Mouse (Mus musculus) kidney, embryonic 16.5 days (tissue): Measurements from ENCODE around the gene Klhl30. TPM values are rescaled to one million over a fixed set of nuclear protein-coding genes. Genes with fewer than 3 reads are reported as not detected.

ENCODE experiments used
- polyA plus RNA-seq: library from polyadenylated mRNA; unstranded; fragments of >200 nt; fragmentation: Nextera tagmentation; extraction: Ambion mirVana; gene quantifications from 2 replicates; pipeline ENCODE4 v1.2.1, GENCODE M21; 2015

Klhl30 gene
- polyA plus RNA-seq, 1 experiment from 2014 or later, result 0.29 TPM

Other genes starting within 250 kb of the Klhl30 start
- gene Rbm44, start 205.9 kb upstream of the Klhl30 start, polyA plus RNA-seq, result 0.50 and 1.5 TPM in 2 replicates
- gene Ramp1, start 171.2 kb upstream of the Klhl30 start, polyA plus RNA-seq, result 1.3 and 2.2 TPM in 2 replicates
- gene Ube2f, start 100.7 kb upstream of the Klhl30 start, polyA plus RNA-seq, result 71.7 and 74.9 TPM in 2 replicates
- 29.7 and 33.2 TPM in 2 replicates for gene Scly, start 52.7 kb upstream of the Klhl30 start, polyA plus RNA-seq
- gene Espnl, start 28.9 kb upstream of the Klhl30 start, polyA plus RNA-seq, result 0.03 and 0.04 TPM in 2 replicates
- gene Erfe, start 15.4 kb downstream of the Klhl30 start, polyA plus RNA-seq, result 2.0 and 2.2 TPM in 2 replicates
- gene Ilkap, start 47.8 kb downstream of the Klhl30 start, polyA plus RNA-seq, result 140 and 143 TPM in 2 replicates
- 69.0 and 72.2 TPM in 2 replicates for gene Hes6, start 63.0 kb downstream of the Klhl30 start, polyA plus RNA-seq
- gene Per2, start 108.3 kb downstream of the Klhl30 start, polyA plus RNA-seq, result 4.2 and 4.6 TPM in 2 replicates
- 10.7 and 11.3 TPM in 2 replicates for gene Traf3ip1, start 143.6 kb downstream of the Klhl30 start, polyA plus RNA-seq
- gene Asb1, start 189.5 kb downstream of the Klhl30 start, polyA plus RNA-seq, result 5.0 and 6.6 TPM in 2 replicates